Mouse (Mus musculus) neutrophil, adult 65 days (primary cell): ENCODE measurements around the gene Spon1. TPM values are rescaled to one million over a fixed set of nuclear protein-coding genes. Genes with fewer than 3 reads are reported as not detected.

Source experiments
- total RNA-seq: library from RNA; stranded (reverse); gene quantifications from 2 replicates; pipeline ENCODE4 v1.2.4, GENCODE M21; 2023

Spon1 gene
- 0.11 TPM in 1 of 2 replicates, not detected in the other for total RNA-seq

GRCm38 (mm10) chr7:113765667-113766497 is at the start of gene Spon1:
TSS of gene Spon1 (plus strand) at chr7:113765998.

